Mouse (Mus musculus): ENCODE data around the gene Zc3hav1. TPM values are rescaled to one million over a fixed set of nuclear protein-coding genes. Genes with fewer than 3 reads are reported as not detected.

The Zc3hav1 gene
- polyA plus RNA-seq (2012; rRNA removed): 9.7 and 12.2 TPM in 2 replicates

DNA sequence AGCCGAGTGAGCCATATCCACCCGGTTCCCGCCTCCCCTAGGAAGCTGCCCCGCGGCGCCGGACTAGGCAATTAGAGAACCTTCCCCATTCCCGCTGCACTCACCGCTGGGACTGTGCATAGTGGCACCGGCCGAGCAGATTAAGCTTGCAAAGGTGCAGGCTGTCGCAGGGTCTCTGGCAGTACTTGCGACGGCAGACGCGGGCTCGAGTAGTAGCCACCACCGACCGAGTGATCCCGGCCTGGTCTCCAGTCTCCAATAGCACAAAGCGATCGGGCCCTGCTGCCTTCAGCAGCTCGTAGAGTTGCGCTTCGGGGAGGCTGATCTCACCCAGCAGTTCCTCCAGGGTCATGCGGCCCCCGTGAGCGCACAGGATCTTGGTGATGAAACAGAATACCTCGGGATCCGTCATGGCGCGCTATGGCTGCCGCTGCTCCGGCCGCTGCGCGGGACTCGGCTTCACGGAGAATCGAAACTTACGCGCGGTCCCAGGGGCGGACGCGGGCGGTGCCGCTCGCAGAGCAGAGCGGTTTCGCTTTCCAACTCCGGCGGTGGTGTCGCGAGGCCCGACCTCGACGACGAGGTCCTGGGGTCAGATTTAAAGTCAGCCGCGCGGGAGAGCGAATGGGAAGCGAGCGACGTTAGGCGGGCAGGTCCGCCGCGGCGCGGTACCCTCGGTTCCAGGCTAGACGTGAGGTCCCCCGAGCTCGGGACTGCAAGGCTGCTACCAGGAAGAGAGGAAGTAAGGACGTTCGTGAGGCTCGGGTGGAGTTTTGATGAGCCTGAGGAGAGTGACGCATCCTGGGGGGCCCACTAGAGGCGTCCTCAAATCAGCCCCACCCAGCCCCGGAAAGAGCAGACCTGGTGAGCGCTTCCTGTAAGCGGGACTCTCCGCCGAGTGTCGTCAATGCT, at the start of gene Zc3hav1:
Gene Zc3hav1 (minus strand): TSS at position 793 of the 912 bp plus-strand sequence.
- DNase-seq: peak; percentile 89
- Histone ChIP-seq H3K4me1 (ENCODE audit: control insufficient read depth, insufficient read depth, low read length) (no peaks in the 10 kb centered on the region), H3K36me3 (ENCODE audit: control insufficient read depth, insufficient read depth, low read length) (no peaks in the 10 kb centered on the region), H3K27me3 (replicated peaks; ENCODE audit: control insufficient read depth, insufficient read depth, low read length) (no peaks in the 10 kb centered on the region), H3K4me3 (ENCODE audit: insufficient read depth, low read depth, low read length) (peak within 1 kb of the TSS; percentile 80), H3K27ac (ENCODE audit: insufficient read depth, low read depth, low read length) (peak within 1 kb of the TSS; percentile 92)
- WGBS: under 1% methylated on average over 87 of the region's 87 CpGs
- no peak for TF ChIP-seq CTCF (conservative IDR thresholded peaks at IDR 0.05; ENCODE audit: insufficient read depth, insufficient read length, low read depth, low read length)
- peak; percentile 44 for TF ChIP-seq POLR2A (IDR thresholded peaks at IDR 0.05; ENCODE audit: low read depth, low read length)

DNA sequence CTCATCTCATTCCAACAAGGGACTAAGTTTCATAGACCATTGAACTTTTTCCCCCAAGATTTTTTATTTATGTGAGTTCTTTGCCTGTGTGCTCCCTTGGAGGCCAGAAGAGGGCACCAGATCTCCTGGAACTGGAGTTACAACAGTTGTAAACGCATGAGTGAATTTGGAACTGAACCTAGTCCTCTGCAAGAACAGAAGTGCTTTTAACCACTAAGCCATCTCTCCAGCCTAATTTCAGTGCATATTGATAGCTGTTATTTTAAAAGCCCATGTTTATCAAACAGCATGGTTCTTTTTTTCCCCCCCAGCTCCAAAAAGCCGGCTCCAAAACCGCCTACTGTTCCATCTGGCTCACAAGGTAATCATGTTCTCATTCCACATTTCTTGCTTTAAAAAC, 35.3 kb upstream of the Zc3hav1 start:
- H3K4me1 ChIP-seq (ENCODE audit: control insufficient read depth, insufficient read depth, low read length): no peaks in the 10 kb centered on the region
- 77% methylated on average over 3 of the region's 3 CpGs for WGBS
- peak; percentile 68 for DNase-seq
- H3K4me3 ChIP-seq (ENCODE audit: insufficient read depth, low read depth, low read length): no peak overlapping the region
- TF ChIP-seq POLR2A (IDR thresholded peaks at IDR 0.05; ENCODE audit: low read depth, low read length) (no peak), CTCF (conservative IDR thresholded peaks at IDR 0.05; ENCODE audit: insufficient read depth, insufficient read length, low read depth, low read length) (peak; percentile 64)
- no peaks in the 10 kb centered on the region for H3K36me3 ChIP-seq (ENCODE audit: control insufficient read depth, insufficient read depth, low read length)
- no peak overlapping the region for H3K27ac ChIP-seq (ENCODE audit: insufficient read depth, low read depth, low read length)
- H3K27me3 ChIP-seq (replicated peaks; ENCODE audit: control insufficient read depth, insufficient read depth, low read length): no peaks in the 10 kb centered on the region

DNA sequence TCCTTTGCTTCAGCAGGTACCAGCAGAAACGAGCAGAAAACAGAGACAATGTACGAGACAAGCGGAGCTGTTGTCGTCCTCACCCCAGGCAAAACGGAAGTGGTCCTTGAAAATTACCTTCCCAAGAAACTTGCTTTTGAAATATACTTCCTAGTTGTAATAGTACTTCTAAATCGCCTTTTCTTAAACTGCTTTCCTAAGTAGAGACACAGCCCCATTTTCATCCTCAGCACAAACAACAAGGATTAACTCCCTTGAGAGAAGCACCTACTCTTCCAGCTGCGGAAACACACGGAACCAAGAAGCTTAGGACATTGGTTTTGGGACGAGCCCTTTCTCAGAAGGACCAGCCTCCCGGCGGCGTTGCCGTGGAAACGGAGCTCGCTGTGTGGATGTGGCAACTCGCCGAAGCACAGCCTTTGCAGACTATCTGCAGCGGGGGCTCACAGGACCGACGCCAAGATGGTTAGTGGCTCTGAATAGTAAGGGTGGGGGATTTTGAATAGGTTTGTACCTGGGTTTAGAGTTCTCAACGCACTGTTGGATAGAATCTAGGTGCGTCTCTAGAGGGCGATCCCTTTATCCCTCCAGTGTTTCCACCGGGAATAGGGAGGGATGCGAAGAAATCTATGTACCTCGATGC, 26.8 kb upstream of the Zc3hav1 start, which contains the start of gene Ttc26:
Gene Ttc26 (plus strand): TSS at position 341 of the 643 bp plus-strand sequence.
- Histone ChIP-seq H3K4me3 (ENCODE audit: insufficient read depth, low read depth, low read length) (peak within 1 kb of the TSS; percentile 67), H3K27ac (ENCODE audit: insufficient read depth, low read depth, low read length) (peak within 1 kb of the TSS; percentile 49; the same call in 1 of the 2 replicates), H3K36me3 (ENCODE audit: control insufficient read depth, insufficient read depth, low read length) (no peaks in the 10 kb centered on the region), H3K4me1 (ENCODE audit: control insufficient read depth, insufficient read depth, low read length) (no peaks in the 10 kb centered on the region), H3K27me3 (replicated peaks; ENCODE audit: control insufficient read depth, insufficient read depth, low read length) (no peaks in the 10 kb centered on the region)
- TF ChIP-seq CTCF (conservative IDR thresholded peaks at IDR 0.05; ENCODE audit: insufficient read depth, insufficient read length, low read depth, low read length) (no peak), POLR2A (IDR thresholded peaks at IDR 0.05; ENCODE audit: low read depth, low read length) (no peak)
- WGBS: under 1% methylated on average over 26 of the region's 26 CpGs
- peak; percentile 90 for DNase-seq

DNA sequence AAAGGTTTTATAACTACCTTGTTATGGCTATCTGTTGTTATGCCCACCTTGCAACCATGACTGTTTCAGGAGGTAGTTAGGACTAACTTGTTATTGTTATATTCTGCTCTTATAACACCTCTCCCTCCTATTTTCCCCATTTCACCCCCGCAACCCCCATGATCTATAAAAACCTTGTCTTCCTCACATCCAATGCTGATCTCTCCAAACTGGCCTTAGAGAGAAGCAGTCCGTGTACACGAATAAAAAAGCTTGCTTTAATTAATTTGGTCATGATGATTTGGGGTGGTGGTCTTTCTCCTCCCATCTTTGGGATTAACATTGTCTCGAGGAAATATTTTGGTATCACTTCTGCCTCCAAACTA, 26.3 kb upstream of the Zc3hav1 start:
- peak overlapping the region; percentile 49; the same call in 1 of the 2 replicates for H3K27ac ChIP-seq (ENCODE audit: insufficient read depth, low read depth, low read length)
- no peaks in the 10 kb centered on the region for H3K4me1 ChIP-seq (ENCODE audit: control insufficient read depth, insufficient read depth, low read length)
- DNase-seq: no peak
- H3K4me3 ChIP-seq (ENCODE audit: insufficient read depth, low read depth, low read length): peak overlapping the region; percentile 67
- H3K27me3 ChIP-seq (replicated peaks; ENCODE audit: control insufficient read depth, insufficient read depth, low read length): no peaks in the 10 kb centered on the region
- H3K36me3 ChIP-seq (ENCODE audit: control insufficient read depth, insufficient read depth, low read length): no peaks in the 10 kb centered on the region
- 2% methylated on average over 4 of the region's 4 CpGs for WGBS
- TF ChIP-seq CTCF (conservative IDR thresholded peaks at IDR 0.05; ENCODE audit: insufficient read depth, insufficient read length, low read depth, low read length) (no peak), POLR2A (IDR thresholded peaks at IDR 0.05; ENCODE audit: low read depth, low read length) (no peak)

DNA sequence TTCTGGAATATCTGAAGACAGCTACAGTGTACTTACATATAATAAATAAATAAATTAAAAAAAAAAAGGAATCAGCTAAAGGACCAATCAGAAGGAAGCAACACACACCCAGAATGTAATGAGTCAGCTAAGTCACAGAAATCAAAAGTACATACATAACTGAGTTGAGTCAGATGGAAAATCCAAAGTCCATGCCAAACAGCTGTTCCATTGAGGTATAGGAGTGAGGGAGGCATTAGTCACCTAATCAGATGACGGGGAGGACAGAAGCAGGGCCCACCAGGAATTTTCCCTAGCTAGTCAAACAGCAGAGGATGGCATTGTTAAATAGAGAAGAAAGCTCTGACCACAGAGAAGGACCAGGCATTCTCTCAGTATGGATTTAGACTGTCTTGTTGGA, 19.9 kb upstream of the Zc3hav1 start:
- H3K4me1 ChIP-seq (ENCODE audit: control insufficient read depth, insufficient read depth, low read length): no peaks in the 10 kb centered on the region
- H3K27ac ChIP-seq (ENCODE audit: insufficient read depth, low read depth, low read length): no peak overlapping the region
- H3K36me3 ChIP-seq (ENCODE audit: control insufficient read depth, insufficient read depth, low read length): no peaks in the 10 kb centered on the region
- DNase-seq: no peak
- H3K4me3 ChIP-seq (ENCODE audit: insufficient read depth, low read depth, low read length): no peak overlapping the region
- 63% methylated on average over 1 of the region's 1 CpGs for WGBS
- TF ChIP-seq CTCF (conservative IDR thresholded peaks at IDR 0.05; ENCODE audit: insufficient read depth, insufficient read length, low read depth, low read length): no peak
- TF ChIP-seq POLR2A (IDR thresholded peaks at IDR 0.05; ENCODE audit: low read depth, low read length): no peak
- no peaks in the 10 kb centered on the region; the same call in 1 of the 2 replicates for H3K27me3 ChIP-seq (replicated peaks; ENCODE audit: control insufficient read depth, insufficient read depth, low read length)

DNA sequence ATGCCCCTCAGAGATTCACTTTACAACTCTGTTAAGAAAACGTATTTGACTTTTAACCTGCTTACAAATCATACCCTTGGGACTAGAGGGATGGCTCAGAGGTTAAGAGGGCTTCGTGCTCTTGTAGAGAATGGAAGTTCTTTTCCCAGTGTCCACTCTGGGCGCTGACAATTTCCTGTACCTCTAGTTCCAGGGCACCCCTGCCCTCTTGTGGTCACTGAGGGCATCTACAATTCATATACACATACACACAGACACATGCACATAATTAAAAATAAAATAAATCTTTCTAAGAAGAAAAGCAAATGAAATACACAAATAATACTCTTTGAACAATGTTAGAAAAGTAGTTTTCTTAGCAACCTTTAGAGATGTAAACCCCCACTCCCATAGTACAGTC, 15.5 kb upstream of the Zc3hav1 start:
- no peak overlapping the region for H3K4me3 ChIP-seq (ENCODE audit: insufficient read depth, low read depth, low read length)
- DNase-seq: no peak
- WGBS: 77% methylated on average over 3 of the region's 3 CpGs

DNA sequence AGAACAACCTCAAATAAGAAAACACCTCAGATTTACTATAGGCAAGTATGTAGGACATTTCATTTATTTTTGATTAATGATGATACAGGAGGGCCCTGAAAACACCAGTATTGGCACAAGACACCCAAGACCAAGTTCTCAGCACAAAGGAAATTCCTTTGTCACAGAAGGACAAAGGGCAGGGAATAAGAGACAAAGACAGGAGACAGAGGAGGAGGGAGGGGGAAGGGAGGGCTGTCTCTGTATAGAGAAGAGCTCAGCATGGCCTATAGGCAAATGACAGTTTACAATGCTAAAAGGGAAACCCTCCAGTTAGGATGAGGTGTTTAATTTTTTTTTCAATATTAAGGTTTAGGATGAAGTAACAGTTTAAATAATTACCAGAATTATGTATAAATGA, 9.7 kb upstream of the Zc3hav1 start:
- no peaks in the 10 kb centered on the region for H3K4me1 ChIP-seq (ENCODE audit: control insufficient read depth, insufficient read depth, low read length)
- no peak for TF ChIP-seq POLR2A (IDR thresholded peaks at IDR 0.05; ENCODE audit: low read depth, low read length)
- no peak for TF ChIP-seq CTCF (conservative IDR thresholded peaks at IDR 0.05; ENCODE audit: insufficient read depth, insufficient read length, low read depth, low read length)
- no peak for DNase-seq
- H3K27me3 ChIP-seq (replicated peaks; ENCODE audit: control insufficient read depth, insufficient read depth, low read length): no peaks in the 10 kb centered on the region
- H3K27ac ChIP-seq (ENCODE audit: insufficient read depth, low read depth, low read length): no peak overlapping the region
- H3K4me3 ChIP-seq (ENCODE audit: insufficient read depth, low read depth, low read length): no peak overlapping the region
- no peaks in the 10 kb centered on the region for H3K36me3 ChIP-seq (ENCODE audit: control insufficient read depth, insufficient read depth, low read length)

More for the DNA sequence above, 15.5 kb upstream of the Zc3hav1 start:
- no peaks in the 10 kb centered on the region for H3K36me3 ChIP-seq (ENCODE audit: control insufficient read depth, insufficient read depth, low read length)
- H3K27ac ChIP-seq (ENCODE audit: insufficient read depth, low read depth, low read length): no peak overlapping the region
- H3K27me3 ChIP-seq (replicated peaks; ENCODE audit: control insufficient read depth, insufficient read depth, low read length): no peaks in the 10 kb centered on the region; the same call in 1 of the 2 replicates
- no peaks in the 10 kb centered on the region for H3K4me1 ChIP-seq (ENCODE audit: control insufficient read depth, insufficient read depth, low read length)
- TF ChIP-seq POLR2A (IDR thresholded peaks at IDR 0.05; ENCODE audit: low read depth, low read length) (no peak), CTCF (conservative IDR thresholded peaks at IDR 0.05; ENCODE audit: insufficient read depth, insufficient read length, low read depth, low read length) (no peak)
